Mouse (Mus musculus) kidney, adult 2 months (tissue): ENCODE data around the gene Uggt2. TPM values are rescaled to one million over a fixed set of nuclear protein-coding genes. Genes with fewer than 3 reads are reported as not detected.

ENCODE experiments used
- DNase-seq: peaks from one replicate; pipeline ENCODE4 v3.0.0; 2021
- H3K27ac ChIP-seq: fragments of 200-500 bp; 2 replicates; pipeline ENCODE4 v1.5.1; 2012; ENCODE audit warnings: low read depth, low read length, control low read depth, inconsistent platforms; ENCODE audit not compliant: insufficient read depth
- H3K27me3 ChIP-seq: fragments of 200-500 bp; replicated peaks from 2 replicates; pipeline ENCODE4 v1.6.1; 2012; ENCODE audit warnings: mild to moderate bottlenecking, moderate library complexity, low read length, inconsistent platforms; ENCODE audit not compliant: control insufficient read depth, insufficient read depth
- H3K36me3 ChIP-seq: fragments of 200-500 bp; 2 replicates; pipeline ENCODE4 v1.6.1; 2012; ENCODE audit warnings: mild to moderate bottlenecking, moderate library complexity, low read length, inconsistent platforms; ENCODE audit not compliant: control insufficient read depth, insufficient read depth
- H3K4me1 ChIP-seq: fragments of 200-500 bp; 2 replicates; pipeline ENCODE4 v1.6.1; 2011; ENCODE audit warnings: low read length; ENCODE audit not compliant: control insufficient read depth, insufficient read depth
- H3K4me3 ChIP-seq: fragments of 200-500 bp; 2 replicates; pipeline ENCODE4 v1.5.1; 2011; ENCODE audit warnings: mild to moderate bottlenecking, low read depth, low read length, control low read depth; ENCODE audit not compliant: insufficient read depth
- CTCF ChIP-seq: fragments of 200-500 bp; conservative IDR thresholded peaks from 2 replicates; pipeline ENCODE4 v1.5.1; 2011; ENCODE audit warnings: low read depth, mild to moderate bottlenecking, control low read depth, low read length, moderate library complexity, mixed read lengths; ENCODE audit not compliant: insufficient read depth, insufficient read length
- POLR2A ChIP-seq: fragments of 200-500 bp; IDR thresholded peaks from one replicate; pipeline ENCODE4 v1.6.1; 2011; ENCODE audit warnings: low read depth, low read length, control low read depth
- WGBS: fragments of 180-500 bp; shearing (Covaris S2); methylation state at CpG from one replicate; pipeline ENCODE4 v1.1.7; 2018; 5-methylcytosine and 5-hydroxymethylcytosine counted together
- polyA plus RNA-seq: library from polyadenylated mRNA; depleted of rRNA; stranded (reverse); fragments of >200 nt; gene quantifications from 2 replicates; pipeline ENCODE4 v1.2.3, GENCODE M21; 2012

The Uggt2 gene
- polyA plus RNA-seq, 1 experiment = 3.4 TPM

DNA sequence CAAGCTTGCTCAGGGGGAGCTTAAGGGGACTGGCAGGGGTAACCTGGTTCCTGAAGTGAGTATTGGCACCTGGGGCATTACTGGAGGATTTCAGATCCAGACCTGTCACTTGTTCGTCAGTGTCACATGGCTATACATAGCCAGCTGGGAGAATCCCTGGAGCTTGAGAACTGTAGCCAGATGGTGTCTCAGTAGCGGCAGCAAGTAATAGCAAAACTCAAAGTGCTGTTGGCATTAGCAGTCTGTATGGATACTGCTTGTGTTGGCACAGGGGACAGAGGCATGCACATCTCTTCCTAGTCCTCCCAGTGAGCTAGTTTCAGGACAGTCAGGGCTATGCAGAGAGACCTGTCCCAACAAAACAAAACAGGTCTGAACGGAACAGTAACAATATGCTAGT lies 141.2 kb downstream of the Uggt2 start:
- H3K36me3 ChIP-seq = peaks cover 12% of the 10 kb centered on the region
- H3K27me3 ChIP-seq = no peaks in the 10 kb centered on the region
- no peak overlapping the region for H3K4me3 ChIP-seq
- H3K27ac ChIP-seq = no peak overlapping the region
- H3K4me1 ChIP-seq = no peaks in the 10 kb centered on the region
- TF ChIP-seq CTCF = no peak
- no peak for TF ChIP-seq POLR2A
- WGBS = 92% methylated on average over 3 of the region's 3 CpGs
- no peak for DNase-seq

DNA sequence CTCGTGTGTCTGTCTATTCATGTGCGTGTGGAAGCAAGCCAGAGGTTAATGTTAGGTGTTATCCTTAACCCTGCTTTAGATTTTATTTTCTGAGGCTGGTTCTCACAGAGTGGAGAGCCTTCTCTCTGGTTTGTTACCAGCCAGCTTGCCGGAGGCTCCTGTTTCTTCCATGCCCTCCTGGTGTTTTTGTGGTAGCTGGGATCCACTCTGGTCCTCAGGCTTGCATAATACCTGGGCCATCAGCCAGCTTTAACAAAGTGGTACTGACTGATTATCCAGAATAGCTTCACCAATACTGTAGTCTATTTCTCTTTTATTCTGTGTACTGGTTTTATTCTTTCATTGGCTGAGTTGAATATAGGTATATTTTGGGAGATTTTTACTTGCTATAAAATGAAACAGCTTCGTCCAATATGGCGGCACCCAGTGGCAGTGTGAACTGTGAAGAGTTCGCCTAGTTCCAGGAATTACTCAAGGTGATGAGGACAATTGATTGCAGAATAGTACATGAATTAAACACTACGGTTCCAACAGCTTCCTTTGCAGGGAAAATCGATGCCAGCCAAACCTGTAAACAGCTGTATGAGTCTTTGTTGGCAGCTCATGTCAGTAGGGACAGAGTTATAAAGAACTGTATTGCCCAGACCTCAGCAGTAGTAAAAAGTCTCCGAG lies 147.2 kb downstream of the Uggt2 start:
- Histone ChIP-seq H3K27ac (no peak overlapping the region), H3K4me1 (no peaks in the 10 kb centered on the region), H3K27me3 (no peaks in the 10 kb centered on the region), H3K36me3 (peaks cover 3% of the 10 kb centered on the region), H3K4me3 (no peak overlapping the region)
- WGBS = 91% methylated on average over 9 of the region's 9 CpGs
- peak; percentile 39 for DNase-seq
- no peak for TF ChIP-seq CTCF
- no peak for TF ChIP-seq POLR2A

DNA sequence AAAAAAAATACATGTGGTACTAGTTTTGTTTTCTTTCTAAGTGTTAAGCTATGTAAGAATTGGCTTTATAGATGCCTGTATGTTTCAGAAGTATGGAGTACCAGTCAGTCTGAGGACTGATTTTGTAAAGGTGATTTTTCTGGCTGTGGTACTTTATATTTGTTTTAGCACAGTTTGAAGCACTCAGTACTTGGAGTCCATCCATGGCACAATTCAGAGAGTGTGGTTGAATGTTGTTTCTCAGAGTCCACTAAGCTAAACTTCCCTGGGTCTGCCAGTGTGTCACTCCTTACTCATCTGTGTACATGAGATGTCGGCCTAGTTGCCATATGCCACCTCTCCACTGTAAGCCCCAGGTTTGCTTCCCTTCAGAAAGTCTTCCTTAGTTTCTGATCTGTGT lies 150.4 kb downstream of the Uggt2 start:
- no peak overlapping the region for H3K27ac ChIP-seq
- TF ChIP-seq CTCF (no peak), POLR2A (no peak)
- no peaks in the 10 kb centered on the region for H3K27me3 ChIP-seq
- no peak for DNase-seq
- no peaks in the 10 kb centered on the region for H3K4me1 ChIP-seq
- H3K36me3 ChIP-seq = no peaks in the 10 kb centered on the region; the same call in 1 of the 2 replicates
- 83% methylated on average over 1 of the region's 1 CpGs for WGBS
- H3K4me3 ChIP-seq = no peak overlapping the region

GRCm38 (mm10) chr14:118944702-118945101 lies 154.5 kb downstream of the Uggt2 start:
- DNase-seq = no peak
- H3K4me3 ChIP-seq = no peak overlapping the region
- H3K36me3 ChIP-seq = no peaks in the 10 kb centered on the region
- 63% methylated on average over 2 of the region's 2 CpGs for WGBS
- TF ChIP-seq CTCF (no peak), POLR2A (no peak)
- no peak overlapping the region for H3K27ac ChIP-seq
- peaks cover 18% of the 10 kb centered on the region for H3K4me1 ChIP-seq
- H3K27me3 ChIP-seq = no peaks in the 10 kb centered on the region

DNA sequence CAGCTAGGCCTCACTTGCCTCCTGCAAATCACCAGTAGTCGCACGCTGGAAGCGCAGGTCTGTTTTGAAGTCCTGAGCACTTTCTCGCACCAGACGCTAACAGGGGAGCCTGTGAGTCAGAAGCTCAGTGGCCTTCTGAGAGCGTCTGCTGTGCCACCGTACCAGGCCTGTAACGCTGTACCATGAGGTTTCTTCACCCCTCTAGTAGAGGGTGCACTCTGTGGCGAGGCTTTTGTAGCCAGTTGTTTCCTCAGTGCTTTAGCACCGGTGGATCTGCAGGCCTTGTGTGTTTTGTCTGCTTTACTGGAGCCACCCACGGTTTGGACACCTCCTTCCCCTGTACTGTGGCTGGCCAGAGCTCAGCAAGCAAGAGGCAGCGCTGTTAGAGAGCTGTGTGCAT lies 157.2 kb downstream of the Uggt2 start:
- no peak for TF ChIP-seq CTCF
- no peaks in the 10 kb centered on the region for H3K27me3 ChIP-seq
- no peak for DNase-seq
- no peaks in the 10 kb centered on the region for H3K36me3 ChIP-seq
- WGBS = 70% methylated on average over 12 of the region's 12 CpGs
- no peak overlapping the region for H3K27ac ChIP-seq
- peaks cover 23% of the 10 kb centered on the region for H3K4me1 ChIP-seq
- H3K4me3 ChIP-seq = no peak overlapping the region

GRCm38 (mm10) chr14:118940796-118941495 lies 158.3 kb downstream of the Uggt2 start:
- no peaks in the 10 kb centered on the region for H3K36me3 ChIP-seq
- TF ChIP-seq CTCF (no peak), POLR2A (no peak)
- H3K4me3 ChIP-seq = no peak overlapping the region
- H3K27me3 ChIP-seq = no peaks in the 10 kb centered on the region
- H3K4me1 ChIP-seq = peaks cover 23% of the 10 kb centered on the region
- peak; percentile 28 for DNase-seq
- WGBS = 56% methylated on average over 4 of the region's 4 CpGs
- no peak overlapping the region for H3K27ac ChIP-seq

- no peak for TF ChIP-seq POLR2A
- H3K4me1 ChIP-seq = peaks cover 23% of the 10 kb centered on the region
- DNase-seq = peak; percentile 40
- no peaks in the 10 kb centered on the region for H3K27me3 ChIP-seq
- H3K36me3 ChIP-seq = no peaks in the 10 kb centered on the region
- peak overlapping the region; percentile 90 for H3K4me3 ChIP-seq
- H3K27ac ChIP-seq = peak overlapping the region; percentile 90
- 1% methylated on average over 7 of the region's 7 CpGs for WGBS
These were observed 160.7 kb downstream of the Uggt2 start for GRCm38 (mm10) chr14:118938551-118938950.
